In the genomic region with DNA sequence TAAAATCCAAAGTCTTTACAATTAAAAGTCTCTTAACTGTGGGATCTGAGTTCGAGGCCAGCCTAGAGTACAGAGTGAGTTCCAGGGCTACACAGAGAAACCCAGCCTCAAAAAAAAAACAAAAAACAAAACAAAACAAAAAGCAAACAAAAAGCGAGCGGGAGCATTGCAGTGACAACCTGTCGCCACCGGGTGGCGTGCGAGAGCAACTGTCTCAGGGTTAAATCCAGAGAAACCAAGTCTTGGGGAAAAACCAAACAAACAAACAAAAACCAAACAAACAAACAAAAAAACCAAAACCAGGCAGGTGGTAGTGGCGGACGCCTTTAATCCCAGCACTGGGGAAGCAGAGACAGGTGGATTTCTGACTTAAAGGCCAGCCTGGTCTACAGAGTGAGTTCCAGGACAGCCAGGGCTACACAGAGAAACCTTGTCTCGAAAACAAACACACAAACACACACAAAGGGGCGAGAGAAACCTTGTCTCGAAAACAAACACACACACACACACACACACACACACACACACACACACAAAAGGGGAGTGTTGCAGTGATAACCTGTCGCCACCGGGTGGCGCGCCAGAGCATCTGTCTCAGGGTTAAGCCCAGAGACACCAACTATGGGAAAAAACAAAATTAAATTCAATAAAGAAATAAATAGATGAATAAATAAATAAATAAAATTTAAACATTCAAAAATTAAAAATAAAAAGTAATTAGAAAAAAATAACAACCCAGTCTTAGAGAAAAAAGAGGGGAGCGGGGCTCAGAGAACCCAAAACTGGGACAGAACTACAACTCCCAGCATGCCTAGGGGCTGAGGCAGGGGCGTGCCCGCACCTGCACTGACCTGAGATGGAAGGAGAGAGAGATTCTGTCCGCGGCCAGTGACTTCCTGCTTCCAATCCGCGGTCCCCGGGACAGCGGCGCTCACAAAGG, we compare ENCODE assay signal across 1 mouse cellular context.
A peak's percentile ranks its signal among the peaks of the same experiment; 100 is the strongest.
TF ChIP-seq lines count a peak whose summit lies in the region.

No protein-coding gene starts in this region.

TF ChIP-seq in CH12.LX, 34 proteins besides CTCF, POLR2A, EP300 and RAD21 (continued from another document):
- TF ChIP-seq JUN (IDR thresholded peaks at IDR 0.05; ENCODE audit: insufficient read depth, low read depth, low read length) (no peak), MEF2A (IDR thresholded peaks at IDR 0.05; ENCODE audit: borderline replicate concordance, low read depth, low read length) (peak; percentile 46; the same call in 1 of the 2 replicates), ETS1 (conservative IDR thresholded peaks at IDR 0.05; ENCODE audit: low read depth, low read length) (0 out of 2 replicates have a peak, but pooled peaks have one; percentile 10), KAT2A (IDR thresholded peaks at IDR 0.05; ENCODE audit: insufficient replicate concordance, low read length) (0 out of 2 replicates have a peak, but pooled peaks have one; percentile 48)
